Mouse (Mus musculus): ENCODE data around the gene Kif13a. TPM values are rescaled to one million over a fixed set of nuclear protein-coding genes. Genes with fewer than 3 reads are reported as not detected.

Gene Kif13a
- polyA plus RNA-seq, 1 experiment from 2014 or later: 39.8 TPM

DNA sequence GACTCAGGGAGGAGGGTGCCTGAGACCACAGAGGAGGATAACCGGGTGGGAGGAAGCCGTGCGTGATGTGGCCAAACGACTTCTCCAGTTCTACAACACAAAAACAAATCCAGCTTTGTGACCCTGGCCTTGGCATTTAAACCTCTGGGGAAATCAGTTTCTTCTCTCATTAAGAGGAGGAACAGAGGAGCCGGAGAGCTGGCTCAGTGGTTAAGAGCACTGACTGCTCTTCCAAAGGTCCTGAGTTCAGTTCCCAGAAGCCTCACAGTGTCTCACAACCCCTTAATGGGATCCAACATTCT, 44.0 kb downstream of the Kif13a start:
- Histone ChIP-seq H3K4me3 (ENCODE audit: low read depth, low read length) (no peak overlapping the region), H3K27ac (ENCODE audit: low read depth, low read length) (peak overlapping the region; percentile 68), H3K4me1 (ENCODE audit: control insufficient read depth, insufficient read depth, low read length) (peaks cover 54% of the 10 kb centered on the region), H3K9me3 (replicated peaks; ENCODE audit: control insufficient read depth, low read length) (no peaks in the 10 kb centered on the region), H3K36me3 (ENCODE audit: control insufficient read depth, insufficient read depth, low read length) (no peaks in the 10 kb centered on the region), H3K4me2 (peak overlapping the region; percentile 25), H3K9ac (ENCODE audit: low read depth, low read length) (peak overlapping the region; percentile 22; the same call in 1 of the 2 replicates), H3K27me3 (ENCODE audit: control insufficient read depth, insufficient read depth, low read length) (no peaks in the 10 kb centered on the region)
- whole genome bisulfite sequencing (ENCODE audit: insufficient replicate concordance): 48% methylated on average over 5 of the region's 5 CpGs
- no peak for ATAC-seq (replicated peaks; ENCODE audit: insufficient number of reproducible peaks, low FRiP score, low TSS enrichment)

DNA sequence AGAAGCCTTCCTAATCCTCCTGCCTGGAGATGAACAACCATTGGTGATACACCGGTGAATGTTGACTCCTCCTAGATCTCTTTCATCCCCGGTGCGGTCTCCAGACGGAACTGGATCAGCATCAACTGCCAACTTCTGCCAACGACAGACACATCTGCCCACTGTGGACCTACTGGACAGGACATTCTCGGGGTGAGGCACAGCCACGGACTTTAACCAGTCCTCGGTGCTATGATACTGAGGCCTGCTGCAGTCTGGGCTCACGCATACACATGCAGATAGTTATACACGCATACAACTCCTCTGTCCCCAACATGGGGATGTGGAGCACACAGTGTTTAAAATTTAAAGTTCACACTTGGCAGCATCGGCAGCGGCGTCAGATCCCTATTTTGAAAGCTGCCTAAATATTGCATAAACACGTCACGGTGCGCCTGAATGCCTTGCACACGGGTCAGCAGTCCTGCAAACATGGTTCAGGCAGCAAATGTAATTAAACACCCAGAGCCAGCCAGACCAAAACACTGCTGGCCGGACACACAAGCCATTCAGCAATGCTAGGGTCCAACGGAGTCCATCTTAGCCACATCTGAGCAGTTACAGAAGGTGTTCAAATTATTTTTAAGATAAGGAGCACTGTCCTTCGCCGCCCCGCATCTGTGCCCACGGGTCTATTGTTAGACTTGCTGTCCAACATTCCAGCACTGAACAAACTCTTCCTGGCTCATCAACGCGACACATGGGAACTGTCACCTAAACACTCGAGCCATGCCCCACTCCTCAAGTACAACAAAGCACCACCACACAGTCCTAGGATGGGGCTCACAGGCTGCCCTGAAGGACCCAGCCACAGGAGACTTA, 44.5 kb downstream of the Kif13a start:
- ATAC-seq (replicated peaks; ENCODE audit: insufficient number of reproducible peaks, low FRiP score, low TSS enrichment): peak; percentile 40; the same call in 1 of the 2 replicates
- Histone ChIP-seq H3K9ac (ENCODE audit: low read depth, low read length) (peak overlapping the region; percentile 22; the same call in 1 of the 2 replicates), H3K36me3 (ENCODE audit: control insufficient read depth, insufficient read depth, low read length) (no peaks in the 10 kb centered on the region), H3K4me3 (ENCODE audit: low read depth, low read length) (no peak overlapping the region), H3K4me2 (peak overlapping the region; percentile 25), H3K4me1 (ENCODE audit: control insufficient read depth, insufficient read depth, low read length) (peaks cover 54% of the 10 kb centered on the region), H3K27me3 (ENCODE audit: control insufficient read depth, insufficient read depth, low read length) (no peaks in the 10 kb centered on the region), H3K9me3 (replicated peaks; ENCODE audit: control insufficient read depth, low read length) (no peaks in the 10 kb centered on the region), H3K27ac (ENCODE audit: low read depth, low read length) (peak overlapping the region; percentile 68)
- WGBS (ENCODE audit: insufficient replicate concordance): 61% methylated on average over 26 of the region's 26 CpGs

DNA sequence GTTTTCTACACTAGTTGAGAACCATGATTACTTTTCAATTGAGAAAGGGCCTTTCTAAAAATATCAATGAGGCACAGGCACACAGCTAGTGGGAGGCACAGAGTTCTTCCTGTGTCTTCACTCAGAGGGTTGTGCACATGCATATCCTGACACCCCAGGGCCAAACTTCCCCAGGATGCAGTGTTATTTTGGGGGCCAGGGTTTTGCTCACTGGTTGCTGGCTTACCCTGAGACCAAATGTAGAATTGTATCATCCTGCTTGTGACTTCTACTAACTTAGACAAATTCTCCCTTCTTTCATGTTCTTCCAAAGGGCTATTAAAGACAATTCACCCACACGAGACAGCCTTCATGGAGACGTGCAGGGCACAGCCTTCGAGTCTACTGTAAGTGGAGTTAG, 45.7 kb downstream of the Kif13a start:
- no peak for ATAC-seq (replicated peaks; ENCODE audit: insufficient number of reproducible peaks, low FRiP score, low TSS enrichment)
- Histone ChIP-seq H3K9me3 (replicated peaks; ENCODE audit: control insufficient read depth, low read length) (no peaks in the 10 kb centered on the region), H3K4me3 (ENCODE audit: low read depth, low read length) (no peak overlapping the region), H3K36me3 (ENCODE audit: control insufficient read depth, insufficient read depth, low read length) (no peaks in the 10 kb centered on the region), H3K27me3 (ENCODE audit: control insufficient read depth, insufficient read depth, low read length) (no peaks in the 10 kb centered on the region), H3K4me1 (ENCODE audit: control insufficient read depth, insufficient read depth, low read length) (peaks cover 54% of the 10 kb centered on the region), H3K27ac (ENCODE audit: low read depth, low read length) (peak overlapping the region; percentile 79), H3K4me2 (no peak overlapping the region), H3K9ac (ENCODE audit: low read depth, low read length) (no peak overlapping the region)
- WGBS (ENCODE audit: insufficient replicate concordance): 65% methylated on average over 3 of the region's 3 CpGs

DNA sequence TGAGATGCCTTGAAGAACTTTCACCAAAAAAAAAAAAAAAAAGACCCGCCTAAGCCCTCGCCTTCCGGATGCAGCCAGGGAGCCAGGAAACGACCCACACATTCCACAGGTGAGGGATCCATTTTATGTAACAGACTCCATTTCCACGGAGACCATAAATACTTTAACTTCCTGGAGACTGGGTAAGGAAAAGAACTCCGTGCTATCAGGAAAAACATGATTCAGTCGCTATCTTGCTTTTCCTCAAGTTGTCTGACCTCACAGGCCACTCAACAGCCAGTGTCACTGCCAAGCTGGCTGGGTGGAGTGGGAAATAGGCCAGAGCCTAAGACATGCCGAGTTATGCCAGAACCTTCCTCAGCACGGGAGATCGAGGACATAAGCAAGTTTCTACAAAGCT, 46.3 kb downstream of the Kif13a start:
- peak overlapping the region; percentile 79 for H3K27ac ChIP-seq (ENCODE audit: low read depth, low read length)

DNA sequence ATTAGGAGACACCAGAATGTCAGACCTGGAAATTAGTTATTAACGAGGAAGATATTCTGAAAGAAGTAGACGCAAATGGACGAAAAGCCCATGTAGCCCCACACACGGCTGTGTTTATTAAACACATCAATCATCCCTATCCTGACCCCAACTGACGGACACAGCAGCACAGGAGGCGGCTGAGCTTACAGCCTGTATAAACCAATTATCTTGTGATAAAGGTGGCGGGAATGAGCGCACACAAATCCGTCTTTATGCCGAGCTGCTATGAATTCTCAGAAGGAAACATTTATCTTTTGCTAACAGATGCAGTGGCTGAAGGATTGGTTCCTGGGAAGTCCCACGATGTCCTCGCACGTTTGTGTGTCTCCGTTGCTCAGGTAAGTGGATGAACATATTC, 48.9 kb downstream of the Kif13a start:
- H3K4me1 ChIP-seq (ENCODE audit: control insufficient read depth, insufficient read depth, low read length): peaks cover 48% of the 10 kb centered on the region
- WGBS (ENCODE audit: insufficient replicate concordance): 68% methylated on average over 14 of the region's 14 CpGs

More for the DNA sequence above, 46.3 kb downstream of the Kif13a start:
- Histone ChIP-seq H3K4me1 (ENCODE audit: control insufficient read depth, insufficient read depth, low read length) (peaks cover 49% of the 10 kb centered on the region), H3K9me3 (replicated peaks; ENCODE audit: control insufficient read depth, low read length) (no peaks in the 10 kb centered on the region), H3K36me3 (ENCODE audit: control insufficient read depth, insufficient read depth, low read length) (no peaks in the 10 kb centered on the region), H3K27me3 (ENCODE audit: control insufficient read depth, insufficient read depth, low read length) (no peaks in the 10 kb centered on the region), H3K9ac (ENCODE audit: low read depth, low read length) (no peak overlapping the region), H3K4me2 (no peak overlapping the region), H3K4me3 (ENCODE audit: low read depth, low read length) (no peak overlapping the region)
- ATAC-seq (replicated peaks; ENCODE audit: insufficient number of reproducible peaks, low FRiP score, low TSS enrichment): no peak
- 15% methylated on average over 10 of the region's 10 CpGs for WGBS (ENCODE audit: insufficient replicate concordance)

DNA sequence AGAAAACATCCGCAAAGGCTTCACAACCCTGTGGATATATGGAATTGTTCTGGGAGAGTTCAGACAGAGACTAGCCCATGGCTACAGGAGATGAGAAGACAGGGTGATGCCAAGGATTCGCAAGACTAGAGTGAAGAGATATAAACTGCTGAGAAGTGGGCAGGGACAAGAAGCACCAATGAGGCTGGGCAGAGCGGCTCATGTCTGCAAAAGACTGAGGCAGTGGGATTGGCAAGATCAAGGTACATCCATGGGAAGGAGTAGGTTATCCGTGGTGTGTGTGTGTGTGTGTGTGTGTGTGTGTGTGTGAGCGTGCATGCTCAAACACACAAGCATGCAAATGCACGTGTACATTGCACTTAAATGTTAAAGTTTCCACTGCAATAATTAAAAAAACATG, 49.4 kb downstream of the Kif13a start:
- Histone ChIP-seq H3K4me1 (ENCODE audit: control insufficient read depth, insufficient read depth, low read length) (peaks cover 43% of the 10 kb centered on the region), H3K9me3 (replicated peaks; ENCODE audit: control insufficient read depth, low read length) (no peaks in the 10 kb centered on the region), H3K4me2 (no peak overlapping the region), H3K4me3 (ENCODE audit: low read depth, low read length) (no peak overlapping the region), H3K9ac (ENCODE audit: low read depth, low read length) (no peak overlapping the region), H3K27me3 (ENCODE audit: control insufficient read depth, insufficient read depth, low read length) (no peaks in the 10 kb centered on the region), H3K36me3 (ENCODE audit: control insufficient read depth, insufficient read depth, low read length) (no peaks in the 10 kb centered on the region), H3K27ac (ENCODE audit: low read depth, low read length) (no peak overlapping the region)
- 86% methylated on average over 6 of the region's 6 CpGs for WGBS (ENCODE audit: insufficient replicate concordance)
- ATAC-seq (replicated peaks; ENCODE audit: insufficient number of reproducible peaks, low FRiP score, low TSS enrichment): no peak

More for the DNA sequence above, 48.9 kb downstream of the Kif13a start:
- H3K4me3 ChIP-seq (ENCODE audit: low read depth, low read length): no peak overlapping the region
- ATAC-seq (replicated peaks; ENCODE audit: insufficient number of reproducible peaks, low FRiP score, low TSS enrichment): no peak
- no peak overlapping the region for H3K9ac ChIP-seq (ENCODE audit: low read depth, low read length)
- H3K36me3 ChIP-seq (ENCODE audit: control insufficient read depth, insufficient read depth, low read length): no peaks in the 10 kb centered on the region
- H3K27ac ChIP-seq (ENCODE audit: low read depth, low read length): no peak overlapping the region
- H3K27me3 ChIP-seq (ENCODE audit: control insufficient read depth, insufficient read depth, low read length): no peaks in the 10 kb centered on the region
- no peak overlapping the region for H3K4me2 ChIP-seq
- H3K9me3 ChIP-seq (replicated peaks; ENCODE audit: control insufficient read depth, low read length): no peaks in the 10 kb centered on the region

DNA sequence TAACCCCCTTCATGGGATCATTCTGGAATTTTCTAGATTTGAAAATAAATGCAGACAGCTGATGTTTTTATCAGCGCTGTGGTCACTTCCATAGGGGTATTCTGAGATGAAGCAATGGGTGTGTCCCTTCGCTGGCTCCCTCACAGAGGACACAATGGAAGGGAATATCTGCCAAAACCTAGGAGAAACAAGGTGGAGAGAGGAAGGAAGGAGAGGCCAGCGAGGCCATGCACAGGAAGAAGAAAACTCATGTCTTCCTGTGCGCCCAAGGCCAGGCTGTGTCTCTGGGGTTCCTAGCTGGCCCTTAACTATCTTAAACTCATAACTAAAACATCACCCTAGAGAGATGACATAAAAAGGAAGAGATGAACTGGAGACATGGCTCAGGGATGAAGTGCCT, 52.6 kb downstream of the Kif13a start:
- Histone ChIP-seq H3K9me3 (replicated peaks; ENCODE audit: control insufficient read depth, low read length) (no peaks in the 10 kb centered on the region), H3K4me3 (ENCODE audit: low read depth, low read length) (no peak overlapping the region), H3K4me1 (ENCODE audit: control insufficient read depth, insufficient read depth, low read length) (peaks cover 26% of the 10 kb centered on the region), H3K27ac (ENCODE audit: low read depth, low read length) (no peak overlapping the region), H3K27me3 (ENCODE audit: control insufficient read depth, insufficient read depth, low read length) (no peaks in the 10 kb centered on the region), H3K9ac (ENCODE audit: low read depth, low read length) (no peak overlapping the region), H3K36me3 (ENCODE audit: control insufficient read depth, insufficient read depth, low read length) (no peaks in the 10 kb centered on the region), H3K4me2 (no peak overlapping the region)
- ATAC-seq (replicated peaks; ENCODE audit: insufficient number of reproducible peaks, low FRiP score, low TSS enrichment): no peak
- 68% methylated on average over 4 of the region's 4 CpGs for WGBS (ENCODE audit: insufficient replicate concordance)

DNA sequence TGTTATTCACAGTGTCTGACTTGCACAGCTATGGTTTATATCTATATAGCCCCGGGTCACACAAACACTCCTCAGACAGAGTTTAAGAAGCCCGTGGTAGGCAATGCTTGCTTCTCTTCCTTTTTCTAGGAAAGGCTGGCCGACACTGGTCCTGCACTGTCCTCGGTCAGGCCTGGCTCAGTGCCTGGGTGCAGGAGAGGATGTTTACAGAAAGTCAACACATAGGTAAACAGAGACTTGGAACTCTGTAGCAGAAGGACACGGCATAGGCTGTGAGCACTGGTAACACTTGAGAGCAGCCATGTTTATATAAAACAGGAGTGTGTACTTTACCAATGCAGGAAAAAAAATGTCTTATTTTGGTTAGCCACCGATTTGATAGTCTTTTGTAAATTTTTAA, 54.3 kb downstream of the Kif13a start:
- Histone ChIP-seq H3K27ac (ENCODE audit: low read depth, low read length) (no peak overlapping the region), H3K4me2 (no peak overlapping the region), H3K27me3 (ENCODE audit: control insufficient read depth, insufficient read depth, low read length) (no peaks in the 10 kb centered on the region), H3K36me3 (ENCODE audit: control insufficient read depth, insufficient read depth, low read length) (no peaks in the 10 kb centered on the region), H3K9me3 (replicated peaks; ENCODE audit: control insufficient read depth, low read length) (no peaks in the 10 kb centered on the region), H3K4me1 (ENCODE audit: control insufficient read depth, insufficient read depth, low read length) (peaks cover 34% of the 10 kb centered on the region), H3K4me3 (ENCODE audit: low read depth, low read length) (no peak overlapping the region), H3K9ac (ENCODE audit: low read depth, low read length) (no peak overlapping the region)
- ATAC-seq (replicated peaks; ENCODE audit: insufficient number of reproducible peaks, low FRiP score, low TSS enrichment): no peak
- WGBS (ENCODE audit: insufficient replicate concordance): 63% methylated on average over 6 of the region's 6 CpGs

DNA sequence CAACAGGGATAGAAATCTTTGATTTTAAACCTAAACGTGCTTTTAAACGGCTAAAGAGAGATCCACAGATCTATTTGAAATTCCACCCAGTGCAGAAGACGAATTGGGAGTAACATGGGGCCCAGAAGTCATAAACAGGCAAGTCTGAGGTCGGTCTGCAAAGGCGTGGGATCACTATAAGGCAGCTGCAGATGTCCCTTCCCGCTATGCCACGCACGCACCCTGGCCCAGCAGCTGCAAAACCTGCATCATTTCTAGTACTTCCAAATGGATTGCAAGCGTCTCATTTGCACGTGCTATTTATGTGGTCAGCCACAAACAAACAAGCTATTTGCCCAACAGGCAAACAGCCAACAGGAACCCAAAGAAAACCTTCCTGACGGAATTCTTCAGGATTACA, 56.9 kb downstream of the Kif13a start:
- Histone ChIP-seq H3K9ac (ENCODE audit: low read depth, low read length) (no peak overlapping the region), H3K27ac (ENCODE audit: low read depth, low read length) (peak overlapping the region; percentile 75), H3K4me3 (ENCODE audit: low read depth, low read length) (no peak overlapping the region), H3K27me3 (ENCODE audit: control insufficient read depth, insufficient read depth, low read length) (no peaks in the 10 kb centered on the region), H3K36me3 (ENCODE audit: control insufficient read depth, insufficient read depth, low read length) (no peaks in the 10 kb centered on the region), H3K4me1 (ENCODE audit: control insufficient read depth, insufficient read depth, low read length) (peaks cover 35% of the 10 kb centered on the region), H3K9me3 (replicated peaks; ENCODE audit: control insufficient read depth, low read length) (no peaks in the 10 kb centered on the region), H3K4me2 (no peak overlapping the region)
- ATAC-seq (replicated peaks; ENCODE audit: insufficient number of reproducible peaks, low FRiP score, low TSS enrichment): no peak
- 84% methylated on average over 11 of the region's 11 CpGs for WGBS (ENCODE audit: insufficient replicate concordance)
